Mouse (Mus musculus): ENCODE results near the gene Carns1. TPM values are rescaled to one million over a fixed set of nuclear protein-coding genes. Genes with fewer than 3 reads are reported as not detected.

The Carns1 gene
- polyA plus RNA-seq, 1 experiment: 2.5 TPM

DNA sequence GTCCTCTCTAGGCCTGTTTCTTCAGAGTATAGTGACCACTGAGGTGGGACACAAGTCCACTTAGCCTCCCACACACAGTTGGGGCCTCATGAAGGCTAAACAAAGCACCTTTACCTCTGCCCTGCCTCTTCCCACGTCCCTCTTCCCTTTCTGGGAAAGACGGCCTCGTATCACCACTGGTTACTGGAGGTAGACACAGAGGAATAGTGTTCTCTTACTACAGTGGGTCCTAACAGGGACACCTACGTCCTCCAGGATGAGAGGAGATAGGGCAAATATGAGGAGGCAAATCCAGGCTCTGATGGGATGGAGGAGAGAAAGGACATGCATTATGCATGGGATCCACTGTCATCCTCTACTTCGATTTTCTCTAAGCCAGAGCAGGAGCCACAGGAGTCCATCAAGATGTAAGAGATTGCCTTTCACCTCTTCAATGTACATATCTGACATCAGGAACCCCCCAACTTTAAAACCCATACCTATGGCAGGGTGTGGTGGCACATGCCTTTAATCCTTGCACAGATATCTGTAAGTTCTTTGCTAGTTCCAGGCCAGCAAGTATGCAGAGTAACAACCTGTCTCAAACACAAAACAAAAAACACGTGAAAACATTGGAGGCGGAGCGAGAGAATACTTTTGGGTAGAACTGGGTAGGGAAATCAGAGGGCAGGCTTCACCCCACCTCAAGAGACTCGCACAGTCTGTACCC lies 27.3 kb downstream of the Carns1 start:
- no peak for TF ChIP-seq CTCF (IDR thresholded peaks at IDR 0.05; ENCODE audit: control insufficient read depth, insufficient read depth, insufficient replicate concordance, low read depth, low read length)
- TF ChIP-seq POLR2A (IDR thresholded peaks at IDR 0.05; ENCODE audit: control insufficient read depth, low read depth, low read length): no peak
- Histone ChIP-seq H3K27me3 (ENCODE audit: control insufficient read depth, insufficient read depth, low read length) (no peaks in the 10 kb centered on the region), H3K27ac (ENCODE audit: control insufficient read depth, insufficient read depth, low read depth, low read length) (0 out of 2 replicates have a peak overlapping the region, but pooled peaks have one; percentile 9), H3K4me3 (ENCODE audit: control insufficient read depth, low read depth, low read length) (peak overlapping the region; percentile 85), H3K36me3 (ENCODE audit: control insufficient read depth, insufficient read depth, low read length) (no peaks in the 10 kb centered on the region), H3K4me1 (ENCODE audit: control insufficient read depth, insufficient read depth, low read length) (peaks cover 17% of the 10 kb centered on the region)

DNA sequence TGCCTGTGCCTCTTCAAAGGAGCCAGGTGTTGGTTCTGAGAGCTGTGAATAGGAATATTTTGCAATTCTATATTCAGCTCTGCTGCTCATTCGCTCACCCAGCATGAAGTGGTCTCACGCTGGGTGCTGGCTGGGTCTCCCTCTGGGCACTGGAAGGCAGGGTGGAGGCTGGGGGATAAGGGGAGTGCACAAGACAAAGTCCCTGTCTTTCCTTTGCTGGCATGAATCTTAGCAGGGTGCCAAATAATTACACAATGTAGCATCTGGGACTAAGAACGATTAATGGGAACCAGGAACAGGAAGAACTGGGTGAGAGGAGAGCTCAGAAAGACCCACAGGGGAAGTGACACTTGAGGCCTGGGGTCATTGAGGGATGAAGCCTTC lies 28.3 kb downstream of the Carns1 start:
- Histone ChIP-seq H3K27ac (ENCODE audit: control insufficient read depth, insufficient read depth, low read depth, low read length) (no peak overlapping the region), H3K4me1 (ENCODE audit: control insufficient read depth, insufficient read depth, low read length) (peaks cover 17% of the 10 kb centered on the region), H3K36me3 (ENCODE audit: control insufficient read depth, insufficient read depth, low read length) (no peaks in the 10 kb centered on the region), H3K4me3 (ENCODE audit: control insufficient read depth, low read depth, low read length) (no peak overlapping the region), H3K27me3 (ENCODE audit: control insufficient read depth, insufficient read depth, low read length) (no peaks in the 10 kb centered on the region)
- TF ChIP-seq CTCF (IDR thresholded peaks at IDR 0.05; ENCODE audit: control insufficient read depth, insufficient read depth, insufficient replicate concordance, low read depth, low read length) (no peak), POLR2A (IDR thresholded peaks at IDR 0.05; ENCODE audit: control insufficient read depth, low read depth, low read length) (no peak)

DNA sequence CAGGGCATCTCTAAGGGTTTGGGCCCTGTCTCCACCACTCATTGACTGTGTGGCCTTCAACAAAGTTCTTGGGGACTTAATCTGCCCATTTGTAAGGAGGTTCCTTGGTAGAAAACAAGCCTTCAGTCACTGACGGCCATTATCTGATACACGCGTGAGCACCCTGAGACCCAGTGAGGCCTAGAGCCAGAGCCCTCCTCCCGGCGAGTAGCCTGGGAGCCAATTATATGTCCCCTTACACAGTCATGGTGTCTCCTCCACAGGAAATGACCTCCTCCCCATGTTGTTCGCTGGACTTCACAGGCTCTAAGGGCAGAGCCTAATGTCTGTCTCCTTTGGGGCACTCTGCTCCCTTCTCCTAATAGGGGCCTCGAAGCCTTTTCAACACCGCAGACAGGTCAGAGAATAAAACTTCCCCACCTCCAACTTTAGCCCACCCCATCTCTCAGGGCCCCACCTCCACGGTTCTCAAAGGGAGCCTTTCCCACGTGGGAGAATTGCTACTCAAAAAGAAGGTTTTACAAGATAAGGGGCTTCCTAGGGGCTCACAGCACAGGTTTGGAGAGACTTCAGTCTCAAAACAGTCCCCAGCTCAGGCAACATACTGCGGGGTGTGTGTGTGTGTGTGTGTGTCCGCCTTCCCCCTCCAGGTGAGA lies 28.8 kb downstream of the Carns1 start:
- no peaks in the 10 kb centered on the region for H3K27me3 ChIP-seq (ENCODE audit: control insufficient read depth, insufficient read depth, low read length)

GRCm38 (mm10) chr19:4145936-4146335 lies 29.3 kb downstream of the Carns1 start:
- H3K27ac ChIP-seq (ENCODE audit: control insufficient read depth, insufficient read depth, low read depth, low read length): no peak overlapping the region
- no peaks in the 10 kb centered on the region for H3K27me3 ChIP-seq (ENCODE audit: control insufficient read depth, insufficient read depth, low read length)
- peaks cover 17% of the 10 kb centered on the region for H3K4me1 ChIP-seq (ENCODE audit: control insufficient read depth, insufficient read depth, low read length)
- H3K4me3 ChIP-seq (ENCODE audit: control insufficient read depth, low read depth, low read length): no peak overlapping the region
- no peaks in the 10 kb centered on the region for H3K36me3 ChIP-seq (ENCODE audit: control insufficient read depth, insufficient read depth, low read length)
- TF ChIP-seq CTCF (IDR thresholded peaks at IDR 0.05; ENCODE audit: control insufficient read depth, insufficient read depth, insufficient replicate concordance, low read depth, low read length): no peak

More for the DNA sequence above, 28.8 kb downstream of the Carns1 start:
- TF ChIP-seq POLR2A (IDR thresholded peaks at IDR 0.05; ENCODE audit: control insufficient read depth, low read depth, low read length) (no peak), CTCF (IDR thresholded peaks at IDR 0.05; ENCODE audit: control insufficient read depth, insufficient read depth, insufficient replicate concordance, low read depth, low read length) (no peak)
- Histone ChIP-seq H3K36me3 (ENCODE audit: control insufficient read depth, insufficient read depth, low read length) (no peaks in the 10 kb centered on the region), H3K4me1 (ENCODE audit: control insufficient read depth, insufficient read depth, low read length) (peaks cover 17% of the 10 kb centered on the region), H3K4me3 (ENCODE audit: control insufficient read depth, low read depth, low read length) (no peak overlapping the region), H3K27ac (ENCODE audit: control insufficient read depth, insufficient read depth, low read depth, low read length) (no peak overlapping the region)

GRCm38 (mm10) chr19:4144550-4145498 lies 30.5 kb downstream of the Carns1 start:
- Histone ChIP-seq H3K27ac (ENCODE audit: control insufficient read depth, insufficient read depth, low read depth, low read length) (no peak overlapping the region), H3K27me3 (ENCODE audit: control insufficient read depth, insufficient read depth, low read length) (no peaks in the 10 kb centered on the region), H3K36me3 (ENCODE audit: control insufficient read depth, insufficient read depth, low read length) (no peaks in the 10 kb centered on the region), H3K4me3 (ENCODE audit: control insufficient read depth, low read depth, low read length) (no peak overlapping the region), H3K4me1 (ENCODE audit: control insufficient read depth, insufficient read depth, low read length) (peaks cover 14% of the 10 kb centered on the region)
- TF ChIP-seq CTCF (IDR thresholded peaks at IDR 0.05; ENCODE audit: control insufficient read depth, insufficient read depth, insufficient replicate concordance, low read depth, low read length): no peak
- TF ChIP-seq POLR2A (IDR thresholded peaks at IDR 0.05; ENCODE audit: control insufficient read depth, low read depth, low read length): no peak

DNA sequence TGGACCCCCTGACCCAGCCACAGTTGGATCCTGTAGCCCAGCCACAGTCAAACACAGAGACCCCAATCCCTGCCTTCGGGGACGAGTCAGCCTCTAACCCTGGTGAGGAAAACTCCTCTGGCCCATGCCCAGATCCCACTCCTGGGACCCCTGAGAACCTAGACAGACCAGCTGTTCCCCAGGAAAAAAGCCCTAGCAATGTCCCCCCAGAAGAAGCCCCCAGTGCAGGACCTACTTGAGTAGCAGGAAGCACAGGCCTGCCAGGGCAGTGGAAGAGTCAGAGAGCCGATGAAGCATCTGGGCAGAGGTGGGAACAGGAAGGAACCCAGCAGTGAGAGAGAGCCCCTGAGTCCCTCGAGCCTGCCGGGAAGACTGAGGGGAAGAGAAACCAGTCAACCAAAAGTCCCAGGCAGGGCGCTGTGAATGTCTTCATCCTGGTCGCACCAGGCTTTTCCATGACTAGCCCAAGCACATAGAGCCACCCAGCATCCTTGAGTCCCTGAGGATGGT lies 31.5 kb downstream of the Carns1 start, which contains the start of gene Cabp4:
Gene Cabp4, minus strand, starts transcription at position 275 of the 510 bp plus-strand sequence.
- H3K4me3 ChIP-seq (ENCODE audit: control insufficient read depth, low read depth, low read length): no peak within 1 kb of the TSS
- H3K36me3 ChIP-seq (ENCODE audit: control insufficient read depth, insufficient read depth, low read length): no peaks in the 10 kb centered on the region
- H3K4me1 ChIP-seq (ENCODE audit: control insufficient read depth, insufficient read depth, low read length): peaks cover 11% of the 10 kb centered on the region
- H3K27me3 ChIP-seq (ENCODE audit: control insufficient read depth, insufficient read depth, low read length): no peaks in the 10 kb centered on the region
- no peak within 1 kb of the TSS for H3K27ac ChIP-seq (ENCODE audit: control insufficient read depth, insufficient read depth, low read depth, low read length)
- TF ChIP-seq POLR2A (IDR thresholded peaks at IDR 0.05; ENCODE audit: control insufficient read depth, low read depth, low read length): no peak
- TF ChIP-seq CTCF (IDR thresholded peaks at IDR 0.05; ENCODE audit: control insufficient read depth, insufficient read depth, insufficient replicate concordance, low read depth, low read length): no peak

Data from testis, adult 2 months (tissue).